ENCODE assay signal across 16 mouse cellular contexts in the genomic region with DNA sequence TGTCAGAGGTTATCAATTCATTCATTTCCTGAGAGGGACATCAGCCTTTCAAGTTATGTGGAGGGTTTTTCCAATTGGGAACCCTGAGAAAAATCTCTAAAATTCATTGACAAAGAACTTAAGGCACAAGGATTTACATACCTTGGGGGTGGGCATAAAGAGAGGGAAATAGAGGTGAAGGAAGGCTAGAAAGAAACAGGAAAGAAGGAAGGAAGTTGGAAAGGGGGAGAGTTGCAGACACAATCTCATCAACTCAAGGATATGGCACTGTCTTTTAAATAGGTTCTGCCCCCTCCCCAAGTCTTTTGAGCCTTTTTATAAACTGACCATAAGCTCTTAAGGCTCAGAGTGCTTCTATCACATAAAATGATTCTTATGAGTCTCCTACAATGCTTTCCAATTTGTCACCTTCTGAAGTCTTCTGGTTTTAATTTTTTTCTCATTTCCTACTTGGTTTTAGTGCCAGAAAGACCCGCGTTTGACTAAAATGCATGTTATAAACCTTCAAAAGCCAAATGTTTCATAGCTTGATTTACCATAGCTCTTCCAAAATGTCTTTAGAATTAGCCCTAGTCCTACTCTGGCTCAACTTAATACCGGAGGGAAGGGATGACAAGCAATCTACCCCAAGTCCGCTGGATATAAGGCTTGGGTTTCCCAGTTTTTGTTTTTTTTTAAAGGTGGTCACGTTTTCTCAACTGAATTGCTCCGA. TPM values are rescaled to one million over a fixed set of nuclear protein-coding genes. Genes with fewer than 3 reads are reported as not detected.
DNase-seq lines count a peak whose midpoint lies in the region; ATAC-seq and TF ChIP-seq lines count a peak whose summit lies in the region.
"Had no signal": no experiment of that assay in that cellular context is flagged by ENCODE, and none has a peak within 500 bp of the region (broad histone marks: within the 10 kb centered on the region; RNA-seq: fewer than 3 reads in every experiment).

No protein-coding gene starts in this region.

- H3K9ac ChIP-seq in hindbrain, postnatal 0 days (replicated peaks; ENCODE audit: low read length): no peak overlapping the region
- H3K9ac ChIP-seq in liver, embryonic 12.5 days: 0 out of 2 replicates have a peak overlapping the region, but pooled peaks have one; percentile 71
- H3K9ac ChIP-seq: stomach, embryonic 15.5 days had no signal

- TF ChIP-seq CTCF in hindbrain, postnatal 0 days (IDR thresholded peaks at IDR 0.05; ENCODE audit: low read depth): no peak
- TF ChIP-seq CTCF in E14TG2a.4 (conservative IDR thresholded peaks at IDR 0.05; ENCODE audit: low read length): no peak

- H3K36me3 ChIP-seq in hindbrain, embryonic 10.5 days: no peaks in the 10 kb centered on the region
- H3K36me3 ChIP-seq in hindbrain, postnatal 0 days (ENCODE audit: insufficient read depth, low read length): no peaks in the 10 kb centered on the region
- no peaks in the 10 kb centered on the region for H3K36me3 ChIP-seq in E14TG2a.4 (ENCODE audit: insufficient read depth, low read length)
- no peaks in the 10 kb centered on the region for H3K36me3 ChIP-seq in liver, embryonic 12.5 days
- H3K36me3 ChIP-seq: stomach, embryonic 15.5 days had no signal

- peaks cover 47% of the 10 kb centered on the region for H3K4me1 ChIP-seq in hindbrain, embryonic 10.5 days (replicated peaks)
- H3K4me1 ChIP-seq in hindbrain, postnatal 0 days (ENCODE audit: insufficient read depth, low read length): no peaks in the 10 kb centered on the region
- H3K4me1 ChIP-seq in E14TG2a.4 (replicated peaks; ENCODE audit: low read depth, low read length): peaks cover 46% of the 10 kb centered on the region
- H3K4me1 ChIP-seq in liver, embryonic 12.5 days: peaks cover 48% of the 10 kb centered on the region

- H3K27me3 ChIP-seq in hindbrain, embryonic 10.5 days (ENCODE audit: insufficient read depth, poor library complexity, severe bottlenecking): no peaks in the 10 kb centered on the region
- H3K27me3 ChIP-seq in hindbrain, postnatal 0 days (ENCODE audit: insufficient read depth, low read length): peaks cover 4% of the 10 kb centered on the region; the same call in 1 of the 2 replicates
- H3K27me3 ChIP-seq in E14TG2a.4 (ENCODE audit: insufficient read depth, low read length): peaks cover 2% of the 10 kb centered on the region; the same call in 1 of the 2 replicates
- H3K27me3 ChIP-seq in liver, embryonic 12.5 days (replicated peaks): no peaks in the 10 kb centered on the region

- no peak overlapping the region for H3K4me2 ChIP-seq in hindbrain, postnatal 0 days (ENCODE audit: low read depth, low read length)
- peak overlapping the region; percentile 81 for H3K4me2 ChIP-seq in liver, embryonic 12.5 days

- no peak for ATAC-seq in hindbrain, postnatal 0 days
- ATAC-seq in liver, embryonic 12.5 days: no peak
- ATAC-seq in granulocyte monocyte progenitor cell, adult 5-6 weeks (replicated peaks; ENCODE audit: poor library complexity, severe bottlenecking): no peak

- no peaks in the 10 kb centered on the region for H3K9me3 ChIP-seq in hindbrain, embryonic 10.5 days
- H3K9me3 ChIP-seq in hindbrain, postnatal 0 days (ENCODE audit: low read length): no peaks in the 10 kb centered on the region
- no peaks in the 10 kb centered on the region for H3K9me3 ChIP-seq in E14TG2a.4 (ENCODE audit: low read length)
- H3K9me3 ChIP-seq in liver, embryonic 12.5 days (replicated peaks): no peaks in the 10 kb centered on the region
- H3K9me3 ChIP-seq: stomach, embryonic 15.5 days had no signal

- peak overlapping the region; percentile 79 for H3K27ac ChIP-seq in hindbrain, embryonic 10.5 days
- no peak overlapping the region for H3K27ac ChIP-seq in hindbrain, postnatal 0 days
- peak overlapping the region; percentile 68 for H3K27ac ChIP-seq in liver, embryonic 12.5 days
- H3K27ac ChIP-seq: stomach, embryonic 15.5 days had no signal

- WGBS in hindbrain, embryonic 10.5 days: 5% methylated on average over 6 of the region's 6 CpGs
- 34% methylated on average over 6 of the region's 6 CpGs for WGBS in hindbrain, postnatal 0 days
- 13% methylated on average over 6 of the region's 6 CpGs for WGBS in liver, embryonic 12.5 days (ENCODE audit: insufficient replicate concordance)

- peak overlapping the region; percentile 52 for H3K4me3 ChIP-seq in hindbrain, embryonic 10.5 days
- H3K4me3 ChIP-seq in hindbrain, postnatal 0 days (ENCODE audit: low read length): no peak overlapping the region
- H3K4me3 ChIP-seq in E14TG2a.4 (replicated peaks; ENCODE audit: low read length): peak overlapping the region; percentile 72
- peak overlapping the region; percentile 59; the same call in 1 of the 2 replicates for H3K4me3 ChIP-seq in liver, embryonic 12.5 days
- H3K4me3 ChIP-seq: stomach, embryonic 15.5 days had no signal

- DNase-seq in embryo, embryonic 9.5 days (ENCODE audit: extremely low spot score): peak; percentile 41
- DNase-seq in embryo, embryonic 10 days (ENCODE audit: low spot score): no peak
- no peak for DNase-seq in hindbrain, embryonic 10.5 days (ENCODE audit: low spot score)
- no peak for DNase-seq in hindbrain, postnatal 0 days (ENCODE audit: low spot score)
- DNase-seq in B cell, adult 2 months: no peak
- DNase-seq: adrenal gland, adult 2 months; cerebellum, postnatal 14 days; kidney, adult 9 months; left cerebral cortex, postnatal 4 days; right cerebral cortex, postnatal 4 days had no signal

RNA-seq across cellular contexts. Expression of gene Lin28b, which starts 13.6 kb away (rescaled TPM):
- 19.9 and 40.8 TPM in 2 replicates for polyA plus RNA-seq in hindbrain, embryonic 10.5 days (2016; fragmentation: Nextera tagmentation; extraction: Ambion mirVana)
- total RNA-seq in hindbrain, postnatal 0 days (2014; rRNA removed): 6.7 and 8.0 TPM in 2 replicates
- 3.6 and 4.5 TPM in 2 replicates for polyA plus RNA-seq in hindbrain, postnatal 0 days (2015; fragmentation: Nextera tagmentation; extraction: Ambion mirVana)
- 19.4 and 19.8 TPM in 2 replicates for polyA plus RNA-seq in liver, embryonic 12.5 days (2016; fragmentation: Nextera tagmentation; extraction: Ambion mirVana)
- total RNA-seq in granulocyte monocyte progenitor cell, adult 5-6 weeks (2014; fragmentation: Nextera tagmentation): not detected in 2 replicates
- total RNA-seq in granulocyte monocyte progenitor cell, adult 5-6 weeks (2017): not detected in 2 replicates
- total RNA-seq: adrenal gland, adult 2 months; megakaryocyte progenitor cell, adult 5-6 weeks had no signal
- polyA plus RNA-seq: adrenal gland, adult 2 months; gonadal fat pad, adult 2 months had no signal
